Mouse (Mus musculus): ENCODE data around the gene Lrch1. TPM values are rescaled to one million over a fixed set of nuclear protein-coding genes. Genes with fewer than 3 reads are reported as not detected.

The Lrch1 gene
- total RNA-seq, 2 experiments from 2014 or later = 13.7 to 16.2 TPM

DNA sequence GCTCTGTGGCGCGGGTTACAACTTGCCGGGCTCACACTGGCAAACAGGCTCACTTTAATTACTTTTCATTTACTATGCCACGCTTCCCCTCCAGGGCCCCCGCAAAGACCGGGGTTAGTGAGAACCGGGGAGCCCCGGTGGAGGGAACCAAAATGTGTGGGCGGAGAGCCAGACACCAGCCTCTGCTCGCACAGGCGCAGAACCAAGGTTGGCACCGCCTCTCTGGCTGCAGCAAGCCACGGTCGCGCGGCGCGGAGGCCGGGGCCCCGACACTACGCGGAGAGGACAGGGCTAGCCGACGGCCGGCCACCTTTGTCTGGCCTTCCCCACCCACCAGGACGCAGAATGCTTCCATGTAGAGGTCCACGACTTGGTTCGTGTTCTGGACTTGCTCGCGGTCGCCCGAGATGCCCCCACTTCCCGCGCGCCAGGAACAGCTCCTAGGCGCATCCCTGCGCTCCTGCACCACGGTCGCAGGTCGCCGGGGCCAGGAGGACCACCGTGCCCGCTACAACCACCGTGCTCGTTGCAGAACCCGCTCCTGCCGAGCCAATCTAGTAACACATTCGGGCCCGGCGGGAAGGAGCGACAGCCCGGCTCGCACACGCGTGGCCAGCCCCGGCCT lies 813 bp downstream of the Lrch1 start:
- DNase-seq = peak; percentile 89

DNA sequence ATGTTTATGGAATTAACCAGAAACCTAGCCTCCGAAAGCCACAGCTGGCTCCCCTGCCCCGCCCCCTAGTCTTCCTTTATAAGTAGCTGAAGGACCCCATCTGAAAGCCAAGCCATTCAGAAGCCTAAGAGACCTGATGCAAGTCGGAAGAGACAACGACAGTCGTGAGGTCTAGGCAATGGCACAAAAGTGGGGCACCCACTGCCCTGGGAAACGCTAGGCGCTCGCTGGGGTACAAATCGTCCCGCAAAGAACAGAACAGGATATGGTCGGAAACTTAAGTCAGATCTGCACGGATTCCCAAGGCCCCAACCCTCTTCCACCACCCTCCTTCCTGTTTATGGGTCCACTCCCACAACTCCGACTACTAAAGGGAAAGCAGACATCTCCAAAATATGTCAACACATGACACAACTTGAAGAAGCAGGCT lies 1.3 kb downstream of the Lrch1 start:
- DNase-seq = no peak

DNA sequence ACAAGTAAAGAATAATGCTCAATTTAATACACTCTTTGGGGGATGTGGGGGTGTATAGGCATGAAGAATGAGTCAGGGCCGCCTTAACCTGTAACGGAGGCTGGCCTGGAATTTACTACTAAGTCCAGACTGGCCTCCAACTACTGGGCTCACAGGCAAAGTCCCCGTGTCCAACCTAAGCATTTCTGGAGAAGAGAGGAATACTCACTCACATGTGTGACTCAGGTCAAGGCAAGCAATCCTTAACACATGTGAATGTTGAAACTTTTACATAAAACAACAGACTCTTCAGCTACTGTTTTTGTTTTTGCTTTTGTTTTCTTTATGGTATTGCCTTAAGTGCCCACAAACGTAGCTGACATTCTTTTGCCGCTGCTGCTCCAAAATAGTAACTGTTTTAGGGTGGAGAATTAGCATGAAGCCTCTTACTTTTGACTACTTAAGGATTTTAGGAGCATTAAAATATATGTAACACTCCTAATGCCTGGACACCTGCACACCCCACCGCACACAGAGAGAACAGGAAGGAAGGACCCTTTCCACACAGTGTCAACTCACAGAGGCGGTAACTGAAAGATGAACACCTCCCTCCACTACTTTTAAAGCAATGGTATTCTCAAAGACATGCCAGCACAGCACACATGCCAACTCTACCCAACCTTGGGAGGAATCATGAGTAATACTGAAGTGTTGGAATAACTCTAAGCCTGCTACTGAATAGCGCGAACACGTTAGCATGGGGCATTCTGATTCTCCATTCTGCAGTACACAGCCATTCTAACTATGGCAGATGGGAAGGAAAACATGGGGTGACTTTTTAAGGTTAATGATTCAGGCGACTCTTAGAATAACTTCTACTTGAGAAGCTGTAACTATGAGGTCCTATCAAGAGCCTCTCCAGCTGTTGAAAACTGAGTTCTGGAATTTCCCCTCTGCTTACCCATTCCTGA lies 2.1 kb downstream of the Lrch1 start:
- DNase-seq = no peak

DNA sequence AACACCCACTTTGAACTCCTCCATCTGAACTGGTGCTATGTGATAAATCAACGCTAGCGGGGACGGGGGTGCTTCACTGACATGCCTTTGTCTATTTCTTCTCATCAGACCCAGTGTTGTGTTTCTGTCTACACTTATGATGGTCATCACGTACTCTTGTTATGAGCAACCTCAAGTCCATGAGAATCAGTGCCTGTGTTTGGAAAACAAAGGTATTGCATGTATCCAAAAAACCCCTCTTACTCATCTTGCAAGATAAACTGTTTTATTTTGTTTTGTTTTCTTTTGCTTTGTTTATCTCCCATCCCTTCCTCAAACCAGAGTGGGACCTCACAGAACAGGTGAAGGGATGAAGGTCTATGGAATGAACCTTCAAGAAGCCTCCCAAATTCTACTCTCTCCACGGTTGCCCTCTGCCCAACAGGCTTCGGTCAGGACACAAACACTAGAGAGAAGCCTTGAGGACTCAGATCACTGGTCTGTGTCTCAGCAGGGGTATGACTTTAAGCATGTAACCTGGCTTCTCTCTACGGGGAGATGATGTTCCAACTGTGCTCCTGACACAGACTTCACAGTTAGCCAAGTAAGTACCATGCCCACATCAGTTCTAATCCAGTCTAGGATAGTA lies 3.4 kb downstream of the Lrch1 start:
- DNase-seq = no peak

DNA sequence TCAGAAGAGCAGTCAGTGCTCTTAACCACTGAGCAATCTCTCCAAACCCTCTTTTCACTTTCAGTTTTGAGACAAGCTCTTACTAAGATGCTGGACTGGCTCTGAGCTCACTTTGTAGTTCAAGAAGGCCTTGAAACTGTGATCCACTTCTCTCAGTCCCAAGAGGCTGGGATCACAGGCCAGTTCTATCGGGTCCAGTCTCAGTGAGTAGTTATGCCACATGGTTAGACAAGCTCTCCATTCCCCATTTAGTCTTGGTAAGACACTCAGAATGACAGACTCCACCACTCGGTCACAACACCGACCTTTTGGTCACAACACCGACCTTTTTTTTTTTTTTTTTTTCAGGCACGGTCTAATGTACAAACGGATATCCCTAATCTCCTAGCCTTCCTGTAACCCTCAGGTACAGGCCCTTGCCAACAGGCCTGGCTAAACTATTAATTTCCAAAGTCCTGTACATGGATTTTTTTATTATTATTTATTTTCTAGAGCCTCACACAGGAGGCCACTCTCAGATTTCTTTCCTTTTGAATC lies 4.0 kb downstream of the Lrch1 start:
- DNase-seq = no peak

DNA sequence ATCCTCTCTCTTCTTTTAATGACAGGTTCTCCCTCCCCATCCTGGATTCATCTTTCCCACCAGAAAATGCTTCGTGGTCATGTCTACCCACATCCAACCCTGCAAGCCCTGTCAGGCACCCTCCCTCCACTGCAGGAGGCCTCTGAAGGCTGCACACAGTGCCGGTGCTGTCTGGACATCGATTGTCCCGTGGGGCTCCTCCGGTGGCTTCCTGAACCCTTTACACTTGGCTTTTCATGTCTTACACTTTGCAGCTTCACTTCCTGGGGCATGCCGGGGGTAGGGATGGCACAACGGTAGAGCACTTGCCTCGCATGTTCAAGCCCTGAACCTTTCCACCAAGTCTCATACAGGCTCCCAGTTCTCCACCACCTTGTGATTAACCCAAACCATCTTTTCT lies 4.7 kb downstream of the Lrch1 start:
- no peak for DNase-seq

DNA sequence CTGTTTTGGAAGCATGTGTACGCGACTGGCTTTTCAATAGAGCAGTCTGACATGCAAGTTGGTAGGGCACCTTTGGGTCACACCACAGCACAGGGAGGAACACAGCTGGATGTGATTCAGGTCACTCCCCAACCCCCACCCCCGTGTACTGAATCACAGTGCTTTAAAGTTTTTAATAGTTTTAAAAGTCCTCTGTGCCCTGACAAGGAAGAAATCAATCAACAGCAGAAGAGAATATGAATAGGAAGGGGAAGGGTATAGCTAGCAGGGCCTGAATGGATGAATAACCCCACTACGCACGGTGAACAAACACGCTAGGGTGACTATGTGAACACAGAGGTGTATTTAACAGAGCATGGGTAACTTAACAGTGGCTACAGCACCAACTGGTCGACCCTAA lies 6.1 kb downstream of the Lrch1 start:
- DNase-seq = no peak

DNA sequence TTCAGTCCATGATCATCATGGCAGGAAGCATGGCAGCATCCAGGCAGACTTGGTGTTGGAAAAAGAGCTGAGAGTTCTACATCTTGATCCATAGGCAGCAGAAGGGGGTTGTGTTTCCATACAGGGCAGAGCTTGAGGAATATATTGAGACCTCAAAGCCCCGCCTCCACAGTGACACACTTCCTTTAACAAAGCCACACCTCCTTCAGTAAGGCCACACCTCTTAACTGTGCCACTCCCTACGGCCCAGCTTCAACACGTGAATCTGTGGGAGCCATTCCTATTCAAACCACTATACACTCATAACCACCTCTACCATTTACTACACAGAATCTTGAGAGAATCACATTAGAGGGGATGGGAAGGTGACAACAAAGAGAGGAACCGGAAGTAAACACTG lies 6.9 kb downstream of the Lrch1 start:
- no peak for DNase-seq

DNA sequence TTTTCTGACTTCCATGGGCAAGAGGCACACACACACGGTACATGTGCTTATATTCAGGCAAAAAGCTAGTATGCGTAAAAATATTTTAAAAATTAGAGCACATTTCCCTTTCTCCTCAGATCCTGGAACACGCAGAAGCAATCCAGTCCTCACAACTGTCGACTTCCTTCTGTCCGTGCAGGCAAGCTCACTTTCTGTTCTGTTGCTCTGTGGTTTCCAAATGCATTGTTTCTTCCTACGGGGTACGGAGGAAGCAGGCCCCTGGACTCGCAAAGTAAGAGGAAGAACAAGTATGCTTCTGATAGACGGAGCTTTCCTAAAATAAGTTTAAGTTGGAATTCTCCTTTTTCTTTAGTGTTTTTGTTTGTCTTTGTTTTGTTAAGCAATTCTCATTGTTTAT lies 8.3 kb downstream of the Lrch1 start:
- no peak for DNase-seq

DNA sequence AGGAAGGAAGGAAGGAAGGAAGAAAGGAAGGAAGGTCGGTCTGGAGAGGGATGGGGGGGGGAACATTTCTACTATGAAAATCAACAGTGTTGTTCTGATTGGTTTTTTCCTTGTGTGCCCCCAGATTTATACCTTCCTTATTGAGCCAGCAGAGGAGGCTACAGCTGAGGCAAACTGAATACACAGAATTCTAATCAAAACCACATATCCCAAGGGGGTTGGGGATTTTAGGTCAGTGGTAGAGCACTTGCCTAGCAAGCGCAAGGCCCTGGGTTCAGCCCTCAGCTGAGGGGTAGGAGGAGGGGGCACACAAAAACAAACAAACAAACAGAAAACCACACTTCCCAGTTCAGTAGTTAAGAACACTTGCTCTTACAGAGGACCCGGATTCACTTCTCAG lies 8.8 kb downstream of the Lrch1 start:
- DNase-seq = no peak

DNA sequence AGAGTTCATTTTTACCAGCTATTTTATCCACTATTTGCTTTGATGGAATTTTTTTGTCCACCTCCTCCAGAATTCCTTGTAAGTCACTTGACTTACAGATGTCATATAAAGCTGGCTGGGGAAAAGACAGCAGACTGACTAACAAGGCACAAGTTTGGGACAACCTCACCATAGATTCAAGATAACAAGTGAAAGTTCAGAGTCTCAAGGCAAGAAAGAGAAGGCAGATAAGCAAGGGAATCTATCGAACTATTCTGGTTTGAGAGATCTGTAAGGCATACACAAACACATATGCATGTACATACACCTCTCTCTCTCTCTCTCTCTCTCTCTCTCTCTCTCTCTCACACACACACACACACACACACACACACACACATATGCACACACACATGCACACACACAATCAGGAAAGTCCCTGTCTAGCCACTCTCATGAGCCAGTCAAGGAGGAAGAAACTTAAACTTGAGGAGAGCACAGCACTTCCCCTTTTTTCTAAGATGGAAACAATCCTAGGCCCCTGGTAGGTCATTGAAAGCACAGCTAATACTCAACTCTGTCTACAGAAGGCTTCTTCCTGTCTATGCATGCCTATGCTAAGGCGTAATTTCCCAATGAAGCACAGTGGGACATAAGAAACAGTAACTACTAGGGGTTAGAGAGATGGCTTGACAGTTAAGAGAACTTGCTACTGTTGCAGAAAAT lies 11.0 kb downstream of the Lrch1 start:
- no peak for DNase-seq

DNA sequence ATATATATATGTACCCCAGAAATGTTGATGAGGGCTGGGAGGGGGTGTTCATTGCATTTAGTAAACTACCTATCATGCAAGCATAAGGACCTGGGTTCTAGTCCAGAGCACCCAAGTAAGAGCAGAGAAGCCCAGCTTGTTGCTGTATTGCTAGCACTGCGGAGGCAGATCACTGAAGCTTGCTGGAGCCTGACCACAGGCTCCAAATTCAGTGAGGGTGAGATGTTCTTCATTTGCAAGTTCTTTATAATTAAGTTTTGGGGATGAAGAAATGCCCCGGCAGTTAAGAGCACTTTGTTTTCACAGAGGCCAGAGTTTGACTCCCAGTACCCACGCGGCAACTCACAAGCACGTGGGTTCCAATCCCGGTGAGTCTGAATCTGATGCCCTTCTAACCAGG lies 12.6 kb downstream of the Lrch1 start:
- DNase-seq = no peak

DNA sequence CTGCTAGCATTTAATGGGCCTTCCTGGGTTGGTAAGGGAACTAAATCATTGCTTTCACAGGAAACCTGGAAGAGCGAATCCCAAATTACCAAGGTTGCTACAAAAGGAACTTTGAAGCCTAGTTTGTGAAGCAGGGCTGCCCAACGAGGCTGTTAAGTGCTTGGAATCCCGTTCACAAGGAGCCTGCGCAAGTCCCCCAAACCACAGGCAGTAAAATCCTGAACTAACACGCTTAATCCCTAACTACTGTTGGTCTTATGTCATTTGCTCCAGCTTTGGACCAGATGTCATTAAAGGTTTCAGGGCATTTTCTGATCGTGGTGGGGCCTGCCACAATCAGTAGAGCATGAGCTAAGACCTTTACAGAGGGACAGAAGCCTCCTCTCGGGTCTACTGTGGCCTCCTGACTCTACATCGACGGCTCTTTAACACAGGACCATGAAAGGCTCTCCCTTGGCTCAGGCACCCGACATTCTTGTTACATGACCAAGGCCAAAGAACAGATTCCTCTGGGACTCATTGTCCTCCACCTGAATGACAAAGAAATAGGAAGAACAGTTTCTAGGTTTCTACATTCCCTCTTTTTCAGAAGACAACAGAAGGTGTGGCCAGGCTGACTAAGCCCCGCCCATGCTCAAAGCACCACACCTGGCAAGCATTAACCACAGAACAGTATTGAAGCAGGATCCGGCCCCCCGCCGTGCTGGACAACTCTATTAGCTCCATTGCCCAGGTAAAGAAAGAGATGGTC lies 13.5 kb downstream of the Lrch1 start:
- DNase-seq = no peak

DNA sequence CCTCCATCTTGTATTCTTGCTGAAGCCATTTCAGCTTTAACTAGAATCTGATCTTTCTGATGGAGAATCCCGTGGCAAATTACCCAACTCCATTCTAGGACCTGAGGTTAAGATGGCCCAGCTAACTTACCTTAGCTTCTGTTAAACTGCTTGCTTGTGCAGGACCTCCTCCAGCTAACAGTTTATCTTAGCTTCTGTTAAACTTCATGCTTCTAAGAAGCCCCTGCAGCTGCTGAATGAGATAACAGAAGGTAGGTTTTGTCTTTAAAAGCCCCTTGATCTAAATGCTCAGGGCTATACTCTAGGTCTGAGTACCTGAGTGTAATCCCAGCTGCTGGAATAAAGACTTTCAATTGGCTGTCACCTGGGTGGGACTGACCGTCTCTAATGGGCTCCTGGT lies 17.9 kb downstream of the Lrch1 start:
- DNase-seq = no peak

DNA sequence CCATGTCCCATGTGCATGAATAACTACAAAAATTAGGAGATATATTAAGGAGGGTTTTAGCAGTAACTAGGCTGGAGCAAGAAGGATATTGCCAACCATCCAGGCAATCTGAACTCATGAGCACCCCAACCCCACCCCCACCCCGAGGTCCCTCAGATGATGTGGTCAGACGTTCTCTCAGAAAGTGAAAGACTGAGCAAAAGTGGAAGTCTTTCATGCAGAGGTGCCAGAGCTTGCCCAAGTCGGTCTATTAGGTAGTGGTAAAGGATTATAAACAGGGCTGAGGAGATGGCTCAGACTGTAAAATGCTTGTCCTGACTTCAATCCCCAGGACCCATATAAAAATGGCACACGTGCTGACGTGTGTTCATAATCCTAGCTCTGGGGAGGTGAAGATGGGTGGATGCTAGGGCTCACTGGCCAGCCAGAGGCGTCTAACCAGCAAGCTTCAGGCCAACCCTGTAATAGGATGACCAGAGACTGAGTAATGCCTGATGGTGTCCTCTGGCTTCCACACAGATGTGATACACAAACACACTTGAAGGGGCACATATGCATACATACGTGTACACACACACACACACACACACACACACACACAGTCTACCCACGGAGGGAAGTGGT lies 18.8 kb downstream of the Lrch1 start:
- no peak for DNase-seq

DNA sequence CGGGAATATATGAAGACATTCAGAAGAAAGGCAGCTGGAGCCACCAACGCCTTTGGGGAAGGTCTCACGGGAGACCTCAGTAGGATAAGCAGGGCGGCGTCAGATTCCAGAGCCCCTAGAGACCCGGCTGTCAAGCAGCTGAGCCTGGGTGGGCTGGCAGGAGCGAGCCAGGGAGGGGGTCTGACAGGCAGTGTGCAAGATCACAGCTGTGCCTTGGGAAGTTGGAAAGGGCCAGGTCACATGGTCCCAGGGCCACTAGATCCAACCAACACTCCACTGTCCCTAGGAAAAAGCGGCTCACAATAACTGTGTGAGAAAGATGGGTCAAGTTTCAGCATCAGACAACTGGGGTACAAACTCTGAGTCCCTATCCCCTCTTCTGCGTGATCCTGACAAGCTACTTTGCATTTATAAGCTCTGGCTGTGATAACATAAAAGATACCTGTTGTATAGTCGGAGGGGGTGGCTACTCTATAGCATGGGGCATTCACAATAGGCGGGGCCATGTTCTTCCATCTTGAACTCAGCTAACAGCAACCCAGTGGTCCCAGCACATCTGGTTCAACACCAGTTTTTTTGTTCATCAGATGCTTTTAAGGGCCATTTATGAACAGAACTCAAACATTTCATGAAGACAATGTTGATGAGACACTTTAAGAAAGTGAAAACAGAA lies 20.6 kb downstream of the Lrch1 start:
- DNase-seq = no peak

DNA sequence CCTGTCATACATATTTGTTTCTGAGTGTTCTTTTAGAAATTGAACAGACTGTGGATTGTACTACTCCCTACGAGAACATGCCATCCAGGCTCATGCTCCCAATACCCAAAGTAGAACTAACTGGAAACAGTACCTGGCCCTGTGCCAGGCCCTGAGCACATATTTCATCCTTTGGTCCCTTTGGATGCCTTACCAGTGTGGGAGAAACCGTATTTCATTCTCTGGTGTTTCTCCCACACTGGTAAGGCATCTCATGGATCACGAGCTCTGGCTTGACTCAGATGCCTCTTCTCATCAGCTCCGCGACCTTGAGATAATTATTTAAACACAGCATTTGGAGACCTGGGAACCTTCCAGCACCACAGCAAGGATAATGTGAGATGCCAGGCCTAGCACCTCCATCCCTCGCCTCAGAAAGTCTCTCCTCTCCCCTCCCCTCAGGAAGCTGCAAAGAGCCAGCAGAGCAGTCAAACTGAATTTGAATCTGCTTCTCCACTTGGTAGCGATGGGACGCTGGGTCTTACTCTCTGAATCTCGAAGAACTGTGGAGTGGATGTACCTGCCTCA lies 21.6 kb downstream of the Lrch1 start:
- peak; percentile 36 for DNase-seq

DNA sequence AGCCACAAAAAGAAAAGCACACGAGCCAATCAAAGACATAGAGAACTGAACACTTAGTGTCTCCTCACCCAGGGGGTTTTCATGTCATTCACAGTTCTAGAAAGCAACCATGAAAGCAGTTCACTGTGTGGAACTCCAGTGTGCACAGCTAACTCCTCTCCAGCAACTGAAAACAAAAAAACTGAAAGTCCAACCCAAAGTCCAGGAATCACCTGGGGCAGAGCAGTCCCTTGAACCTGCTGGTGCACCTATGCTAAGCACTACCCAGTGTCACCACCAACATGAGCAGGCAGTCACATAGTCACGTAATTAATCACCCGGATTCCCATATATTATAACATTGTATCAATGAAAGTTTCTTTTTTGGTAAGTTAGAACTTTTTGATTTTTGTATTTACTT lies 23.2 kb downstream of the Lrch1 start:
- DNase-seq = no peak

DNA sequence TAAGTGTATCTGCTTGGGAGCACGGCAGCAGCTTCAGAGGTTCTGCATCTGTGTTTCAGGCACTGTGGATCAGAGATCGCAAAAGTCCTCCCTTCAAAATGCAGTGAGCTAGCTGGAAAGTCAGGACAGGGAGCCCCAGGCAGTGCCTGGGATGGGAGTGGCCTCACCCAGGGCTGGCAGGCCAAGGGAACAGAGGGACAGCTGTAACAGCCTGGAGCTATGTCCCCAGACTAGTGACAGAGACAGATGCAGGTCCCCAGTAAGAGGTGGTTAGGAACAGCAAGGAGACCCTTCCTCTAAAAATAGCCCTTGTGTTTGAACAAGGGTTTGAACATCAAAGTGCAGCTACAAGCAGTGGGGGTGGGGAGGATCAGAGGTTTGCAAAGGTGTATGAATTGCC lies 23.6 kb downstream of the Lrch1 start:
- peak; percentile 26 for DNase-seq

DNA sequence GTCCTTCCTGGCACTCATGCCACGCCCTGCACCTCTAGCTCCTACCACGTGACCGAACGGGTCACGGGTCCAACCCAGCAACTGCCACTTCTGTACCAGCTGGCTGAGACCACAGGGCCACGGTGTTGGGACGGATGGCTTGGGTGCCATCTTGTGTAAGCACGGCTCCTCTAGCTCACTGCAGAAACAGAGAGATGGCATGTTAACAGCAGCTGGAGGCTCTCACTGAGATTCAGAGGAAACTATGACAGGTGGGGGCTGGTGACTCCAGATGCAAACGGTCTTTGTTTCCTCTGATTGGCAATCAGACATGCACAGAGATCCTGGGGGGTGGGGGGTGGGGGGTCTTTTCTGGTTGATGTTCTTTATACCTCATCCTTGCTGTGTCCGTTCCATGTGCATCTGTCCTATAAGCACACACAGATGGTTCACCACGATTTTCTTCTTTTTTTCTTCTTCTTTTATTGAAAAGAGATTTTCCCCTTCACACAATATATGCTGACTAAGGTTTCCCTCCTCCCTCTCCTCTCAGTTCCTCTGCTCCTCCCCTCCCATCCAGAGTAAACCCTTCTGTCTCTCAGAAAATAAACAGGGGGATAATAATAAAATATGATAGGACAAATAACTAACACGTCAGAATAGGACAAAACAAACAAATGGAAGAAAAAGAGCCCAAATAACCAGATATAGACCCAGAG lies 25.5 kb downstream of the Lrch1 start:
- no peak for DNase-seq

Measured in adrenal gland, postnatal 10 days (tissue).